Mouse (Mus musculus) thymus, postnatal 14 days (tissue): Measurements from ENCODE around the gene Btbd35f15.
"Not testable (repeated sequence)": the region's sequence is repeated elsewhere in the genome, so short reads cannot be mapped to it uniquely, and the experiment has no call there.

Experiments
- DNase-seq: peaks from one replicate; pipeline ENCODE4 v3.0.0; 2021

Btbd35f15 gene

GRCm38 (mm10) chrX:33577214-33577613 lies at the start of gene Btbd35f15:
Gene Btbd35f15, minus strand, starts transcription at chrX:33577314.
- not testable (repeated sequence) for DNase-seq
